Mouse (Mus musculus) thymus, adult 2 months (tissue): ENCODE measurements at regions not wholly inside any gene's neighbourhood (a gene's known extent, or its start where the extent isn't known, plus 50 kb on each side); places are given as distances from the start of the nearest gene placed in this dataset.
A peak's percentile ranks its signal among the peaks of the same experiment; 100 is the strongest.

Experiments used
- DNase-seq: peaks from one replicate; pipeline ENCODE4 v3.0.0; 2021
- H3K27ac ChIP-seq: fragments of 200-500 bp; 2 replicates; pipeline ENCODE4 v1.5.1; 2012; ENCODE audit warnings: low read length, control low read depth; ENCODE audit not compliant: control insufficient read depth, insufficient read depth
- H3K27me3 ChIP-seq: fragments of 200-500 bp; 2 replicates; pipeline ENCODE4 v1.6.1; 2012; ENCODE audit warnings: mild to moderate bottlenecking, low read length, moderate library complexity, mixed read lengths; ENCODE audit not compliant: control insufficient read depth, insufficient read depth
- H3K36me3 ChIP-seq: fragments of 200-500 bp; 2 replicates; pipeline ENCODE4 v1.6.1; 2012; ENCODE audit warnings: mild to moderate bottlenecking, low read length, moderate library complexity; ENCODE audit not compliant: control insufficient read depth, insufficient read depth
- H3K4me1 ChIP-seq: fragments of 200-500 bp; replicated peaks from 2 replicates; pipeline ENCODE4 v1.6.1; 2012; ENCODE audit warnings: low read length; ENCODE audit not compliant: control insufficient read depth, insufficient read depth
- H3K4me3 ChIP-seq: fragments of 200-500 bp; 2 replicates; pipeline ENCODE4 v1.5.1; 2012; ENCODE audit warnings: mild to moderate bottlenecking, low read length, control low read depth, moderate library complexity; ENCODE audit not compliant: control insufficient read depth, insufficient read depth
- CTCF ChIP-seq: fragments of 200-500 bp; IDR thresholded peaks from 2 replicates; pipeline ENCODE4 v1.5.1; 2012; ENCODE audit warnings: mild to moderate bottlenecking, control low read depth, low read length, moderate library complexity, borderline replicate concordance; ENCODE audit not compliant: control insufficient read depth, poor library complexity, insufficient read depth; ENCODE audit errors: extremely low read depth
- POLR2A ChIP-seq: fragments of 200-500 bp; IDR thresholded peaks from 2 replicates; pipeline ENCODE4 v1.6.1; 2012; ENCODE audit warnings: mild to moderate bottlenecking, low read length, control low read depth, moderate library complexity; ENCODE audit not compliant: control insufficient read depth, poor library complexity, insufficient read depth; ENCODE audit errors: extremely low read depth
- WGBS: fragments of 180-500 bp; shearing (Covaris S2); methylation state at CpG from one replicate; pipeline ENCODE4 v1.1.7; 2018; 5-methylcytosine and 5-hydroxymethylcytosine counted together

GRCm38 (mm10) chr6:100176914-100177560 lies 110.2 kb downstream of the Rybp start:
- H3K4me3 ChIP-seq = no peak overlapping the region
- no peak overlapping the region for H3K27ac ChIP-seq
- no peaks in the 10 kb centered on the region for H3K27me3 ChIP-seq
- H3K4me1 ChIP-seq = 0 out of 2 replicates have a peak, but pooled peaks cover under 1% of the 10 kb centered on the region
- 95% methylated on average over 11 of the region's 11 CpGs for WGBS
- TF ChIP-seq CTCF = no peak
- no peak for TF ChIP-seq POLR2A
- H3K36me3 ChIP-seq = no peaks in the 10 kb centered on the region
- DNase-seq = no peak

- Histone ChIP-seq H3K27ac (no peak overlapping the region), H3K27me3 (no peaks in the 10 kb centered on the region)
These were observed 116.5 kb downstream of the Rybp start for GRCm38 (mm10) chr6:100170711-100171348.

GRCm38 (mm10) chr6:100167321-100167720 lies 120.0 kb downstream of the Rybp start:
- DNase-seq = no peak
- Histone ChIP-seq H3K4me1 (peaks cover 29% of the 10 kb centered on the region), H3K4me3 (no peak overlapping the region), H3K27ac (no peak overlapping the region), H3K36me3 (no peaks in the 10 kb centered on the region), H3K27me3 (no peaks in the 10 kb centered on the region)
- WGBS = 81% methylated on average over 5 of the region's 5 CpGs
- no peak for TF ChIP-seq CTCF
- no peak for TF ChIP-seq POLR2A

More at GRCm38 (mm10) chr6:100170711-100171348, 116.5 kb downstream of the Rybp start:
- Histone ChIP-seq H3K4me1 (peaks cover 13% of the 10 kb centered on the region), H3K36me3 (no peaks in the 10 kb centered on the region), H3K4me3 (no peak overlapping the region)
- DNase-seq = peak; percentile 22
- WGBS = 2% methylated on average over 22 of the region's 22 CpGs
- TF ChIP-seq POLR2A (no peak), CTCF (no peak)

- H3K4me3 ChIP-seq = no peak overlapping the region
- no peak overlapping the region for H3K27ac ChIP-seq
- no peak for TF ChIP-seq POLR2A
- peaks cover 19% of the 10 kb centered on the region for H3K4me1 ChIP-seq
- no peaks in the 10 kb centered on the region for H3K27me3 ChIP-seq
- DNase-seq = no peak
- H3K36me3 ChIP-seq = no peaks in the 10 kb centered on the region
- WGBS = 78% methylated on average over 3 of the region's 3 CpGs
These were observed 121.5 kb downstream of the Rybp start for GRCm38 (mm10) chr6:100165746-100166145.

- DNase-seq = no peak
- 75% methylated on average over 4 of the region's 4 CpGs for WGBS
- Histone ChIP-seq H3K27ac (no peak overlapping the region), H3K4me3 (no peak overlapping the region), H3K4me1 (peaks cover 16% of the 10 kb centered on the region), H3K36me3 (no peaks in the 10 kb centered on the region), H3K27me3 (no peaks in the 10 kb centered on the region)
- TF ChIP-seq CTCF (no peak), POLR2A (no peak)
These were observed 123.1 kb downstream of the Rybp start for GRCm38 (mm10) chr6:100164162-100164561.

- Histone ChIP-seq H3K4me3 (no peak overlapping the region), H3K27ac (no peak overlapping the region), H3K36me3 (no peaks in the 10 kb centered on the region), H3K4me1 (peaks cover 16% of the 10 kb centered on the region), H3K27me3 (no peaks in the 10 kb centered on the region)
- DNase-seq = no peak
- WGBS = 63% methylated on average over 5 of the region's 5 CpGs
- TF ChIP-seq POLR2A (no peak), CTCF (no peak)
These were observed 123.5 kb downstream of the Rybp start for GRCm38 (mm10) chr6:100163814-100164130.
